Mouse (Mus musculus): ENCODE measurements around the gene Papln. TPM values are rescaled to one million over a fixed set of nuclear protein-coding genes. Genes with fewer than 3 reads are reported as not detected.
A peak's percentile ranks its signal among the peaks of the same experiment; 100 is the strongest.

The Papln gene
- polyA plus RNA-seq, 1 experiment: 1.9 TPM

DNA sequence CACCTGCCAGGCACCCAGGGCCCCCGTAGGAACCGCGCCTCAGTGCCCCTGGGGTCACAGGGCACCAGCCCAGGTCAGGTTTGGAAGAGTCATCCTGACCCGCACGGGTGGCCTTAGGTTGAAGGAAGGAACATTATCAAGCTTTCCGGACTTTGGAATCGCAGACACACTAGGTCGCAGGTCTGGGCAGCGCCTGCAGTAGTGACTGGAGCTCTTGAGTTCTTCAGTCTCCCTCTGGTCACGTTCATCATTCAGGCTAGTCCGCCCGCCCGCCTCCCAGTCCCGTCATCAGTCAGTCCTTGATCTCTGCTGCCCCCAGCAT, 571 bp downstream of the Papln start:
- Histone ChIP-seq H3K36me3 (ENCODE audit: control insufficient read depth, insufficient read depth, low read length) (no peaks in the 10 kb centered on the region), H3K27ac (ENCODE audit: control insufficient read depth, insufficient read depth, low read length) (no peak overlapping the region), H3K27me3 (ENCODE audit: control insufficient read depth, insufficient read depth, low read length) (peaks cover 3% of the 10 kb centered on the region), H3K4me3 (ENCODE audit: control insufficient read depth, insufficient read depth, low read length) (no peak overlapping the region), H3K4me1 (replicated peaks; ENCODE audit: control insufficient read depth, insufficient read depth, low read length) (peaks cover 11% of the 10 kb centered on the region)
- no peak for TF ChIP-seq CTCF (IDR thresholded peaks at IDR 0.05; ENCODE audit: borderline replicate concordance, control insufficient read depth, extremely low read depth, insufficient read depth, low read length, poor library complexity)
- no peak for DNase-seq
- 17% methylated on average over 14 of the region's 14 CpGs for whole genome bisulfite sequencing

DNA sequence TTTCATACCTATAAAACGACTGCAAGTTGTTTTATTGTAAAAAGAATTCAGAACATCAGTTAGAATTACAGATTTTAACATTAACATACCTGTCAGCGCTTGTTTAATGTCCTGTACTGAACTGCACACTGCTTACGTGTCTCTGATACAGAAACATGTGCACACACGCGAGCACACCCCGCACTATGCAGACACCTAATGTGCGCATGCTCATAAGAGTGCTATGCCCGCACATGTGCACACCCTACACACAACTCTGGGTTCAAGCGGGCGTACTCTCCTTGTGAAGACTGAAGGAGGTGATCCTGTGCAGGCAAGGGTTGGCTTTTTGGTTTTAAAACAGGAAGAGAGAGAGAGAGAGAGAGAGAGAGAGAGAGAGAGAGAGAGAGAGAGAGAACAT, 1.1 kb downstream of the Papln start:
- Histone ChIP-seq H3K27me3 (ENCODE audit: control insufficient read depth, insufficient read depth, low read length) (peaks cover 3% of the 10 kb centered on the region), H3K36me3 (ENCODE audit: control insufficient read depth, insufficient read depth, low read length) (no peaks in the 10 kb centered on the region), H3K4me1 (replicated peaks; ENCODE audit: control insufficient read depth, insufficient read depth, low read length) (peaks cover 11% of the 10 kb centered on the region), H3K4me3 (ENCODE audit: control insufficient read depth, insufficient read depth, low read length) (no peak overlapping the region), H3K27ac (ENCODE audit: control insufficient read depth, insufficient read depth, low read length) (no peak overlapping the region)
- 70% methylated on average over 10 of the region's 10 CpGs for WGBS
- TF ChIP-seq CTCF (IDR thresholded peaks at IDR 0.05; ENCODE audit: borderline replicate concordance, control insufficient read depth, extremely low read depth, insufficient read depth, low read length, poor library complexity) (no peak), POLR2A (IDR thresholded peaks at IDR 0.05; ENCODE audit: control insufficient read depth, extremely low read depth, insufficient read depth, low read length, poor library complexity) (no peak)
- no peak for DNase-seq

GRCm38 (mm10) chr12:83765965-83766603, 2.6 kb downstream of the Papln start:
- H3K4me1 ChIP-seq (replicated peaks; ENCODE audit: control insufficient read depth, insufficient read depth, low read length): peaks cover 11% of the 10 kb centered on the region
- DNase-seq: no peak
- no peak overlapping the region for H3K27ac ChIP-seq (ENCODE audit: control insufficient read depth, insufficient read depth, low read length)
- 85% methylated on average over 13 of the region's 13 CpGs for WGBS
- no peak for TF ChIP-seq POLR2A (IDR thresholded peaks at IDR 0.05; ENCODE audit: control insufficient read depth, extremely low read depth, insufficient read depth, low read length, poor library complexity)
- no peak for TF ChIP-seq CTCF (IDR thresholded peaks at IDR 0.05; ENCODE audit: borderline replicate concordance, control insufficient read depth, extremely low read depth, insufficient read depth, low read length, poor library complexity)
- H3K27me3 ChIP-seq (ENCODE audit: control insufficient read depth, insufficient read depth, low read length): peaks cover 3% of the 10 kb centered on the region
- H3K4me3 ChIP-seq (ENCODE audit: control insufficient read depth, insufficient read depth, low read length): no peak overlapping the region
- H3K36me3 ChIP-seq (ENCODE audit: control insufficient read depth, insufficient read depth, low read length): no peaks in the 10 kb centered on the region

DNA sequence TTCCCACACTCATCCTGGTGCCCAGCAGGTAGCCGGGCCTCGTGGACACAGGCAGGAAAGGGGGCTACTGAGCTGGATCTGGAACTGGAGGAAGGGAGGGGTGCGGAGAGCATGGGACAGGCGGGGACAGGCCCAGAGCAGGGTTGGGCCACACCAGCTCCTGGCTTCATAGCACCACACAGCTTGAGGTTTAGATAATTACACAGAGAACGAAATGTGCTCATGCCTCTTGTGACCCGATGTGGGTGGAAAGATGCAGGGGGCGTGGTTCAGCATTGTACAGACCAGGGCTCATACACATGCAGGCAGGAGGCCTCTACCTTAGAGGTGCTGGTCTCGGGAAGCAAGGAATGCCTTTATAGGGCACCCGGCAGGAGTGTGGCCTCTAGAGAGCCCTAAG, 4.4 kb downstream of the Papln start:
- H3K4me3 ChIP-seq (ENCODE audit: control insufficient read depth, insufficient read depth, low read length): no peak overlapping the region
- H3K4me1 ChIP-seq (replicated peaks; ENCODE audit: control insufficient read depth, insufficient read depth, low read length): peaks cover 11% of the 10 kb centered on the region
- 85% methylated on average over 9 of the region's 9 CpGs for WGBS
- H3K27me3 ChIP-seq (ENCODE audit: control insufficient read depth, insufficient read depth, low read length): no peaks in the 10 kb centered on the region; the same call in 1 of the 2 replicates
- H3K27ac ChIP-seq (ENCODE audit: control insufficient read depth, insufficient read depth, low read length): no peak overlapping the region
- TF ChIP-seq POLR2A (IDR thresholded peaks at IDR 0.05; ENCODE audit: control insufficient read depth, extremely low read depth, insufficient read depth, low read length, poor library complexity) (no peak), CTCF (IDR thresholded peaks at IDR 0.05; ENCODE audit: borderline replicate concordance, control insufficient read depth, extremely low read depth, insufficient read depth, low read length, poor library complexity) (no peak)
- DNase-seq: no peak
- no peaks in the 10 kb centered on the region for H3K36me3 ChIP-seq (ENCODE audit: control insufficient read depth, insufficient read depth, low read length)

GRCm38 (mm10) chr12:83768235-83768899, 4.9 kb downstream of the Papln start:
- Histone ChIP-seq H3K27ac (ENCODE audit: control insufficient read depth, insufficient read depth, low read length) (no peak overlapping the region), H3K27me3 (ENCODE audit: control insufficient read depth, insufficient read depth, low read length) (no peaks in the 10 kb centered on the region; the same call in 1 of the 2 replicates), H3K4me3 (ENCODE audit: control insufficient read depth, insufficient read depth, low read length) (no peak overlapping the region), H3K4me1 (replicated peaks; ENCODE audit: control insufficient read depth, insufficient read depth, low read length) (peaks cover 8% of the 10 kb centered on the region), H3K36me3 (ENCODE audit: control insufficient read depth, insufficient read depth, low read length) (no peaks in the 10 kb centered on the region)
- 82% methylated on average over 14 of the region's 14 CpGs for WGBS
- no peak for DNase-seq
- no peak for TF ChIP-seq CTCF (IDR thresholded peaks at IDR 0.05; ENCODE audit: borderline replicate concordance, control insufficient read depth, extremely low read depth, insufficient read depth, low read length, poor library complexity)

- WGBS: 14% methylated on average over 25 of the region's 25 CpGs
Observed at GRCm38 (mm10) chr12:83770418-83771256, 7.2 kb downstream of the Papln start.

More at GRCm38 (mm10) chr12:83770418-83771256, 7.2 kb downstream of the Papln start:
- Histone ChIP-seq H3K27me3 (ENCODE audit: control insufficient read depth, insufficient read depth, low read length) (no peaks in the 10 kb centered on the region), H3K36me3 (ENCODE audit: control insufficient read depth, insufficient read depth, low read length) (no peaks in the 10 kb centered on the region), H3K4me1 (replicated peaks; ENCODE audit: control insufficient read depth, insufficient read depth, low read length) (no peaks in the 10 kb centered on the region), H3K4me3 (ENCODE audit: control insufficient read depth, insufficient read depth, low read length) (no peak overlapping the region), H3K27ac (ENCODE audit: control insufficient read depth, insufficient read depth, low read length) (no peak overlapping the region)
- DNase-seq: peak; percentile 17
- TF ChIP-seq CTCF (IDR thresholded peaks at IDR 0.05; ENCODE audit: borderline replicate concordance, control insufficient read depth, extremely low read depth, insufficient read depth, low read length, poor library complexity) (no peak), POLR2A (IDR thresholded peaks at IDR 0.05; ENCODE audit: control insufficient read depth, extremely low read depth, insufficient read depth, low read length, poor library complexity) (no peak)
